Mouse (Mus musculus) liver, embryonic 14.5 days (tissue): ENCODE results near the gene Ppp1r14a.

Source experiments
- CTCF ChIP-seq: IDR thresholded peaks from 2 replicates; pipeline ENCODE4 v1.5.1; 2016; ENCODE audit warnings: antibody characterized with exemption, low read depth, control low read depth
- EP300 ChIP-seq: IDR thresholded peaks from 2 replicates; pipeline ENCODE4 v1.6.1; 2016; ENCODE audit warnings: antibody characterized with exemption, low read depth

- TF ChIP-seq EP300, result no peak
- TF ChIP-seq CTCF, result no peak
Measured at GRCm38 (mm10) chr7:29305263-29305988, 16.3 kb downstream of the Ppp1r14a start.
